Mouse (Mus musculus) heart, embryonic 16.5 days (tissue): ENCODE data around the gene Rnf223. TPM values are rescaled to one million over a fixed set of nuclear protein-coding genes. Genes with fewer than 3 reads are reported as not detected.
"Not testable (repeated sequence)": the region's sequence is repeated elsewhere in the genome, so short reads cannot be mapped to it uniquely, and the experiment has no call there.

Experiments used
- ATAC-seq: fragments of 200-750 bp; cut with Nextera tagmentation; replicated peaks from 2 replicates; pipeline ENCODE4 v1.8.0; 2017; ENCODE audit warnings: moderate number of reproducible peaks; ENCODE audit not compliant: insufficient read depth, low FRiP score; ENCODE audit errors: extremely low read depth
- H3K27ac ChIP-seq: fragments of 300-500 bp; sonication (generic); 2 replicates; pipeline ENCODE4 v1.5.1; 2014; ENCODE audit warnings: mild to moderate bottlenecking, low read length, control low read depth, moderate library complexity
- H3K27me3 ChIP-seq: fragments of 300-500 bp; sonication (generic); 2 replicates; pipeline ENCODE4 v1.6.1; 2014; ENCODE audit warnings: low read length, mixed read lengths; ENCODE audit not compliant: control insufficient read depth, insufficient read depth
- H3K36me3 ChIP-seq: fragments of 300-500 bp; sonication (generic); 2 replicates; pipeline ENCODE4 v1.6.1; 2014; ENCODE audit not compliant: control insufficient read depth, insufficient read depth
- H3K4me1 ChIP-seq: fragments of 300-500 bp; sonication (generic); 2 replicates; pipeline ENCODE4 v1.6.1; 2014; ENCODE audit warnings: low read length, mixed read lengths; ENCODE audit not compliant: control insufficient read depth, insufficient read depth
- H3K4me2 ChIP-seq: fragments of 300-500 bp; sonication (generic); 2 replicates; pipeline ENCODE4 v1.6.1; 2014; ENCODE audit warnings: low read depth, mild to moderate bottlenecking, control low read depth, low read length
- H3K4me3 ChIP-seq: fragments of 300-500 bp; sonication (generic); 2 replicates; pipeline ENCODE4 v1.5.1; 2014; ENCODE audit warnings: mild to moderate bottlenecking, control low read depth, low read length
- H3K9ac ChIP-seq: fragments of 300-500 bp; sonication (generic); 2 replicates; pipeline ENCODE4 v1.6.1; 2014; ENCODE audit warnings: low read length, control low read depth
- H3K9me3 ChIP-seq: fragments of 300-500 bp; sonication (generic); replicated peaks from 2 replicates; pipeline ENCODE4 v1.6.1; 2016; ENCODE audit warnings: low read length; ENCODE audit not compliant: control insufficient read depth
- WGBS: fragments of 180-500 bp; shearing (Covaris S2); extraction: QIAGEN DNeasy Blood & Tissue Kit; methylation state at CpG from one replicate; pipeline ENCODE4 v1.1.7; 2014; 5-methylcytosine and 5-hydroxymethylcytosine counted together
- polyA plus RNA-seq: library from polyadenylated mRNA; unstranded; fragments of >200 nt; fragmentation: Nextera tagmentation; extraction: Ambion mirVana; gene quantifications from 2 replicates; pipeline ENCODE4 v1.2.1, GENCODE M21; 2015

Rnf223 gene
- polyA plus RNA-seq, 1 experiment from 2014 or later: 0.18 TPM

DNA sequence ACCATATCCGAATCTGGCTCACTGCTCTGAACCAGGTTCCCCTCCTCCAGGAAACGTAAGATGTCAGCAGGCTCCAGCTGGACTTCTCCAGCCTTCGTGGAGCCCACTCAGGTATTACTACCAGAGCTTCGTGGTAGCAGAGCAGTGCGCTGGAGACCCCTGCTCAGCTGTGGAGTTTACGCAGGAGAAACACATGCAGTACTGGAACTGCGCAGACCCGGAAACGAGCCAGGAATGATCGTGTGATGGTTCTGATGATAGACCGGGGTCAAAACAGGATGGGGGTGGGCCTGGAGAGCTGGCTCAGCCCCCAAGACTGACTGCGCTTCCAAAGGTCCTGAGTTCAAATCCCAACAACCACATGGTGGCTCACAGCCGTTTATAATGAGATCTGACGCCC is 5.5 kb downstream of the Rnf223 start:
- no peak overlapping the region for H3K27ac ChIP-seq
- H3K36me3 ChIP-seq: no peaks in the 10 kb centered on the region
- no peak overlapping the region for H3K4me3 ChIP-seq
- no peak overlapping the region for H3K9ac ChIP-seq
- no peaks in the 10 kb centered on the region; the same call in 1 of the 2 replicates for H3K9me3 ChIP-seq
- ATAC-seq: no peak
- no peaks in the 10 kb centered on the region for H3K27me3 ChIP-seq
- H3K4me2 ChIP-seq: no peak overlapping the region
- H3K4me1 ChIP-seq: no peaks in the 10 kb centered on the region
- 91% methylated on average over 14 of the region's 14 CpGs for WGBS

DNA sequence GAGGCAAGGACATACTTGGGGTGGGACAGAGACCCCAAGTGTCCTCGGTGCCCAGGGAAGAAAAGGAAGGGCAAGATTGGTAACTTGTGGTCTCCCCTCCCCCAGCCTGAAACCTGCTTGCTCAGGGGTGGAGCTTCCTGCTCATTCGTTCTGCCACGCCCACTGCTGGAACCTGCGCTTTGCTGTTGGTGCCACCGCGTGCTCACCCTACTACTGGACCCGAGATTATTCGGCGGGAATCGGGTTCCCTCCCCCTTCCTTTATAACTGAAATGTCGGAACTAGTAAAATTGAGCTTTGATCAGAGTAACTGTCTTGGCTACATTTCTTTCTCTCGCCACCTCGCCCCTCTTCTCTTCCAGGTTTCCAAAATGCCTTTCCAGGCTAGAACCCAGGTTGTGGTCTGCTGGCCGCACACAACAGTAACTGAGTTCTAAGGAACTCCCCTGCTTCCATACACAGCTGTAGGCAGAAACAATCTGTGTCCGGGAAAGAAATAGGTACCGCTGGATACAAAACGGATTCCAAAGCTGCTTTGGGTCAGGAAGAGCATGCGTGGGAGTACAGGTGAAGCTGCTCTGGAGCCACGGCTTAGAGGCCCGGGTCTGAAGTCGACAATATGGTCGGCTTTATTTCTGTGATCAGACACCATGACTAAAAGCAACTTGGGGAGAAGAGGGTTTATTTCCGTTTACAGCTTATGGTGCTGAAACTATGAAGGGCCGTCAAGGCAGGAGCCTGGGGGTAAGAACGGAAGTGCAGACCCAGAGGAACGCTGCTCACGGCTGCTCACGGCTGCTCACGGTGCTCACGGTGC is 6.2 kb downstream of the Rnf223 start:
- no peaks in the 10 kb centered on the region; the same call in 1 of the 2 replicates for H3K9me3 ChIP-seq
- ATAC-seq: no peak
- 89% methylated on average over 30 of the region's 30 CpGs for WGBS

DNA sequence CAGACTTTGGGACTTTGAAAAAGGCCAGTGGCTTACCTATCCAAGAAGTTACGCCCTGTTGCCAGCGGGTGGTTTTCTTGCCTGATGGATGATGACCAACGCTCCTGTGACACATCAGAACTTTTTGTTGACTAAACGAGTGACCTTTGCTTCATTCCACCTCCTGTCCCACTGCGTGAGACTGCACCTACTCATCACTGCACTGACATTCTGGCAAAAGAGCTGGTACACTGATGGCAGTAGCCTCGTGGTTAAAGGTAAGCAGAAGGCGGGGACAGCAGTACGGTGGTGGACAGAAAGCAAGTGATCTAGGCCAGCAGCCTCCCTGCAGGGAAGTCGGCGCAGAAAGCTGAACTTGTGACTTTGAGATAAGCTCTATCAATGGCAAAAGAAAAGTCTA is 20.6 kb downstream of the Rnf223 start:
- WGBS: 71% methylated on average over 10 of the region's 10 CpGs
- H3K4me2 ChIP-seq, H3K36me3 ChIP-seq: not testable (repeated sequence)

More for the DNA sequence above, 6.2 kb downstream of the Rnf223 start:
- Histone ChIP-seq H3K4me2 (no peak overlapping the region), H3K36me3 (no peaks in the 10 kb centered on the region), H3K27me3 (no peaks in the 10 kb centered on the region), H3K9ac (no peak overlapping the region), H3K27ac (no peak overlapping the region), H3K4me1 (no peaks in the 10 kb centered on the region), H3K4me3 (no peak overlapping the region)

DNA sequence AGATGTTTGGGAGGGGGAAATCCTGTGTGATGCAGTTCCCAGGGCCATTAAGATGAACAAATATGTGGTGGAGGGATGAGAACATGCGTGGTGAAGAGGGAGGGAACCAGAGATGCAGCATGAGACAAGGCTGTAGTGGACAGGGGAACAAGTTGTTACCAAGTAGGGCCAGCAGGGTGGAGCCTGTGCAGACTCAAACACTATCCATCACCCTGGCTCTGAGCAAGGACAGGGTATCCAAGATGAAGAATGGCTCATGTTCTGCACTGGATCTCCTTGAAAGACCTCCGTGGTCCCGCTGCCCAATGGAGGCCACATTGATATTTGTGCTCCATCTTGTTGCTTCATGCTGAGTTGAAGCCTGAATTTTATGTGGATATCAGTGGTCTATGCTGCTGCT is 24.5 kb downstream of the Rnf223 start:
- H3K36me3 ChIP-seq: no peaks in the 10 kb centered on the region
- 95% methylated on average over 3 of the region's 3 CpGs for WGBS

More for the DNA sequence above, 20.6 kb downstream of the Rnf223 start:
- H3K4me1 ChIP-seq, H3K27ac ChIP-seq, ATAC-seq, H3K4me3 ChIP-seq, H3K9ac ChIP-seq, H3K9me3 ChIP-seq, H3K27me3 ChIP-seq: not testable (repeated sequence)

DNA sequence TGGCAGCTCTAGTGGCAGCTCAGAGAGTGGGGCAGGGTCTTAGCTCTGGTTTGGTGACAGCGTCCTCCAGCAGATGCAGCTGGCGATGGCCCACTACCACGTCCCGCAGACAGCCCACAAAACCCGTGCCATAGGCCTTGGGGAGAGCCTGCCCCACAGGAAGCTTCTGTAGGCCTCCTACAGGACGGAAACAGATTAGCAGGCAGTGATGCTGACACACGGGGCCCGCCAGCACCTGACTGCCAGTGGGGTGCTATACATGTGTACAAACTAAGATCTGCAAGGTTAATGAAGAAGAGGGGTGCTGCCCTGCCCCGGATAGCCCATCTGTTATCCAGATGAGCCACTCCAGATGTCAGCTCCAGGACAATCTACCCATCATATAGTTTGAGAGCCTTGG is 36.2 kb downstream of the Rnf223 start:
- Histone ChIP-seq H3K4me2 (no peak overlapping the region), H3K36me3 (peaks cover 68% of the 10 kb centered on the region), H3K4me1 (no peaks in the 10 kb centered on the region), H3K27me3 (no peaks in the 10 kb centered on the region), H3K4me3 (no peak overlapping the region), H3K9me3 (peaks cover 8% of the 10 kb centered on the region; the same call in 1 of the 2 replicates), H3K27ac (no peak overlapping the region), H3K9ac (no peak overlapping the region)
- WGBS: 89% methylated on average over 9 of the region's 9 CpGs
- ATAC-seq: no peak

More for the DNA sequence above, 24.5 kb downstream of the Rnf223 start:
- Histone ChIP-seq H3K27me3 (no peaks in the 10 kb centered on the region), H3K4me3 (no peak overlapping the region), H3K4me1 (no peaks in the 10 kb centered on the region), H3K4me2 (no peak overlapping the region), H3K9ac (no peak overlapping the region), H3K9me3 (peaks cover 4% of the 10 kb centered on the region; the same call in 1 of the 2 replicates), H3K27ac (no peak overlapping the region)
- ATAC-seq: no peak

DNA sequence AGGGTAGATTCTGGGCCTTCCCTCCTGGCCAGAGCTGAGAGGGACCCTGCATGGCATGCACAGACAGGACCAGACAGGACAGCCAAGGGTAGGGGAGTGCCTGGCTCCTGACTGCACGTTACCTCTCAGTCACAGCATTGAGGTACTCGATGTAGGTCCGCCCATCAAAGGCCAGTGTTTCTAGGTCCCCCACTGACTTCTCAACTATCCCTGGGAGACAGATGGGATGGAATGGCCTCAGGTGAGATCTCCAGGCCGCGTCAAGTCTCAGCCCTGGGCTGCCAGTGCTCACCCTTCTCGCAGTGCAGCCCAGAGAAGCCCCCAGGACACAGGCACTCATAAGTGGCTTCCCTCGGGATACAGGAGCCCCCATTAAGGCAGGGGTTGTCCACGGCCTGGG is 38.3 kb downstream of the Rnf223 start:
- H3K27me3 ChIP-seq: no peaks in the 10 kb centered on the region
- no peaks in the 10 kb centered on the region for H3K9me3 ChIP-seq
- no peak overlapping the region for H3K4me2 ChIP-seq
- H3K27ac ChIP-seq: no peak overlapping the region
- no peak overlapping the region for H3K9ac ChIP-seq
- 92% methylated on average over 8 of the region's 8 CpGs for WGBS
- no peaks in the 10 kb centered on the region for H3K4me1 ChIP-seq
- no peak overlapping the region for H3K4me3 ChIP-seq
- no peak for ATAC-seq
- H3K36me3 ChIP-seq: peaks cover 77% of the 10 kb centered on the region

DNA sequence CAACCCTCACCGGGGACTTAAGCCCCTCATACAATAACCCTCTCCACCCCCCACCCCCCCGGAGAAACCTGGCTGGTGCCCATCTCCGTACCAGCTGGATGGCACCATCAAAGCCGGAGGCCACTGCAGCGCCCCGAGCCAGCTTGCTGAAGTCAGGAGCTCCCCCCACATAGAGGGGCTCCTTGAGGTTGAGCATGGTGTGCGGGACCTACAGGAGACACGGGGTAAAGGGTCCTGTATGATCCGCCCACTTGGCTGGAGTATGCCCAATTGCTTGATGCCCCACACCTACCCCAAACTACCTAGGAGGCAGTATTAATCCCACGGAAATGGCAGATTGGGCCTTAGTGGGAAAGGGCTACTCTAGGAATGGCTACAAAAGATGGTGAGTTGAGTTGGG is 38.8 kb downstream of the Rnf223 start:
- Histone ChIP-seq H3K27ac (no peak overlapping the region), H3K4me2 (no peak overlapping the region), H3K36me3 (peaks cover 79% of the 10 kb centered on the region), H3K4me1 (no peaks in the 10 kb centered on the region), H3K9me3 (no peaks in the 10 kb centered on the region), H3K27me3 (no peaks in the 10 kb centered on the region), H3K4me3 (no peak overlapping the region), H3K9ac (no peak overlapping the region)
- 97% methylated on average over 10 of the region's 10 CpGs for WGBS
- ATAC-seq: no peak

DNA sequence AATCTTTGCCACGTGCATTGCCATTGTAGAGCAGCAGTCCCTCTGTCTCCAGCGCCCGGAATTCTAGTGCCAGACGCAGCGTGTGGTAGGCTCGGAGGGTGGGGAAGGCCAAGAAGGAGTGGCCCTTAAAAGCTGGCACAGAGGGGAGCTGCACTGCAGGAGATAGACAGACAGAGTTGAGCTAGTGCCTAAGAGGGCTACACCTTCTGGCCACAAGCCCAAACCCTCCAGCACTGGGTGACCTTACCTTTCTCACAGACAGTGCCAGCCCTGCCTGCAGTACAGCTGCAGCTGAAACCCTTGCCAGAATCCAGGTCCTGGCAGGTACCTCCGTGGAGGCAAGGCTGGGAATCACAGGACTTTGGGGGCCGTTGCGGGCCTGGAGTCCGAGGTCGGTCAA is 41.5 kb downstream of the Rnf223 start:
- H3K9ac ChIP-seq: no peak overlapping the region
- no peaks in the 10 kb centered on the region for H3K4me1 ChIP-seq
- H3K36me3 ChIP-seq: peaks cover 76% of the 10 kb centered on the region
- 91% methylated on average over 11 of the region's 11 CpGs for WGBS
- H3K9me3 ChIP-seq: no peaks in the 10 kb centered on the region
- no peak overlapping the region for H3K4me3 ChIP-seq
- H3K27me3 ChIP-seq: no peaks in the 10 kb centered on the region
- no peak overlapping the region for H3K4me2 ChIP-seq
- no peak overlapping the region for H3K27ac ChIP-seq
- no peak for ATAC-seq

DNA sequence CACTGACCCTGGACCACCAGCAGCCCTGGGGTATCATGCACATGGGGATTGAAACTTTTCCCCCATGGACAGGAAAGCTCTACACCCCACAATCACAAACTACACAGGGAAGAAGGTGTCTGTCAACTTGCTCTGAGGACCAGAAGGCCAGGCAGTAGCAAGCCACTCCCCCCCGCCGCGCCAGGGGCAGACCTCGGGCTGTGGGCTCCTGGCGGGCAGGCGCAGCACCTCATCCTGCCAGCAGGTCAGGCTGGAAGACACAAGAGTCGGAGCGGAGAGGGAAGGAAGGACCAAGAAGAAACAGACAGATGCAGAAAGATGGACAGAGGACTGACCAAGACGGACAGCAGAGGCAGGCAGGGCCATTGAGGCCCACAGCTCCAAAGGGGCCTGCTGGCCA is 47.3 kb downstream of the Rnf223 start:
- H3K36me3 ChIP-seq: peaks cover 50% of the 10 kb centered on the region

More for the DNA sequence above, 47.3 kb downstream of the Rnf223 start:
- Histone ChIP-seq H3K27me3 (no peaks in the 10 kb centered on the region), H3K27ac (no peak overlapping the region), H3K4me3 (no peak overlapping the region), H3K4me2 (no peak overlapping the region), H3K4me1 (no peaks in the 10 kb centered on the region), H3K9ac (no peak overlapping the region), H3K9me3 (no peaks in the 10 kb centered on the region)
- no peak for ATAC-seq
- WGBS: 91% methylated on average over 9 of the region's 9 CpGs
